Mouse (Mus musculus) spleen, adult 2 months (tissue): Measurements from ENCODE around the gene Mcoln3. TPM values are rescaled to one million over a fixed set of nuclear protein-coding genes. Genes with fewer than 3 reads are reported as not detected.
A peak's percentile ranks its signal among the peaks of the same experiment; 100 is the strongest.

ENCODE experiments used
- DNase-seq, 2 experiments: peaks; one replicate each; pipeline versions ENCODE4 v3.0.0 to v3.0.0-alpha.2; 2012 to 2021; ENCODE audit warnings: low spot score in 2 of 2, low read depth in 1 of 2
- H3K27ac ChIP-seq: fragments of 200-500 bp; 2 replicates; pipeline ENCODE4 v1.5.1; 2012; ENCODE audit warnings: low read length, inconsistent platforms; ENCODE audit not compliant: insufficient read depth
- H3K27me3 ChIP-seq: fragments of 200-500 bp; 2 replicates; pipeline ENCODE4 v1.6.1; 2012; ENCODE audit warnings: mild to moderate bottlenecking, moderate library complexity, low read length, inconsistent platforms; ENCODE audit not compliant: control insufficient read depth, insufficient read depth
- H3K36me3 ChIP-seq: fragments of 200-500 bp; 2 replicates; pipeline ENCODE4 v1.6.1; 2012; ENCODE audit warnings: mild to moderate bottlenecking, low read length, inconsistent platforms; ENCODE audit not compliant: control insufficient read depth, insufficient read depth
- H3K4me1 ChIP-seq: fragments of 200-500 bp; 2 replicates; pipeline ENCODE4 v1.6.1; 2011; ENCODE audit warnings: inconsistent platforms; ENCODE audit not compliant: control insufficient read depth, insufficient read depth, insufficient read length
- H3K4me3 ChIP-seq: fragments of 200-500 bp; 2 replicates; pipeline ENCODE4 v1.5.1; 2011; ENCODE audit warnings: mild to moderate bottlenecking, inconsistent platforms; ENCODE audit not compliant: insufficient read depth, insufficient read length; ENCODE audit errors: extremely low read depth
- CTCF ChIP-seq: fragments of 200-500 bp; IDR thresholded peaks from 2 replicates; pipeline ENCODE4 v1.5.1; 2011; ENCODE audit warnings: mild to moderate bottlenecking, inconsistent platforms; ENCODE audit not compliant: insufficient read depth, insufficient read length, insufficient replicate concordance; ENCODE audit errors: extremely low read depth
- POLR2A ChIP-seq: fragments of 200-500 bp; IDR thresholded peaks from 2 replicates; pipeline ENCODE4 v1.6.1; 2011; ENCODE audit warnings: low read depth, low read length, inconsistent platforms
- WGBS: fragments of 180-500 bp; shearing (Covaris S2); methylation state at CpG from one replicate; pipeline ENCODE4 v1.1.7; 2018; 5-methylcytosine and 5-hydroxymethylcytosine counted together
- polyA plus RNA-seq: library from polyadenylated mRNA; depleted of rRNA; stranded (reverse); fragments of >200 nt; gene quantifications from 2 replicates; pipeline ENCODE4 v1.2.3, GENCODE M21; 2012

Gene Mcoln3
- polyA plus RNA-seq, 1 experiment: 4.1 TPM

DNA sequence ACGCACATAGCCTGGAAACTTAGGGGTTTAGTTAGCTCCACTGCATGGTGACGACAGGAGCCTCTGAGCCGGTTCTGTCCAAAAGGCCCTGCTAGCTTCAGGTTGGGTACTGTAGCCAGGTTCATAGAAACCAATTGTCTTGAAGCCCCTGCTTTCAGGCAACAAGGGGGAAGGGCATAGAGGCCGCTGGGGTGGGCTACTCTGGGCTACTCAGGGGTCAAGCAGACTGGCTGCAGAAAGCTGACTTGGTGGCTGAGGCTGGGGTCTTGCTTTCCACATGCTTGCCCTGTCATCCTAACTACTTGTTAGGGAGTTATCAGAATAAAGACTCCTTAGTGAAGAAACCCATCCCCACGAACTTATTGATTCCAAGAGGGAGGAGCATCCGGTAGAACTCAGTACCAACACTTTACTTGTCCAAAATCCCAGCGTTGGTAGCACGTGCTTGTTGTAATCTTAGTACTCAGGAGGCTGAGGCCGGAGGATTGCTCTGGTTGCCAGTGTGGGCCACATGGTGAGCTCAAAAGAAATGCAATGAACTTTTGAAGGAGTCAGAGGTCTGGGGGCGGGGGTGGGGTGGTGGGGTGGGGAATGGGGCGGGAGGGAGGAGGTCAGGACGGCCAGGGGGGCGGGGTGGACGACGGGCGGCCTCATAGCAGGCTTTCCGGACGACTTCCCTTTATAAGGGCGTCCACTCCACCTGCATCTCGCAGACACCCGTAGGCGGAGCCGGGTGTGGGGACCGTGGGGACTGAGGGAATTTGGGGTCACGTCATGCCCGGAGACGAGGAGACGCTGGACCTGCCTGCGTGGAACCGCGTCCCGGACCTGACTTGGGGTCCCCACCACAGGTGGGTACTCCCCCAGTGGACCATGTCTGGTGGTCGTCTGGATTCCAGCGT lies 32.2 kb downstream of the Mcoln3 start, which contains the start of gene Mcoln2:
Gene Mcoln2, plus strand, starts transcription at position 678 of the 902 bp plus-strand sequence.
- 13% methylated on average over 34 of the region's 34 CpGs for WGBS
- DNase-seq: peak in 1 of 2 experiments; percentile 54
- peak within 1 kb of the TSS; percentile 69 for H3K27ac ChIP-seq

DNA sequence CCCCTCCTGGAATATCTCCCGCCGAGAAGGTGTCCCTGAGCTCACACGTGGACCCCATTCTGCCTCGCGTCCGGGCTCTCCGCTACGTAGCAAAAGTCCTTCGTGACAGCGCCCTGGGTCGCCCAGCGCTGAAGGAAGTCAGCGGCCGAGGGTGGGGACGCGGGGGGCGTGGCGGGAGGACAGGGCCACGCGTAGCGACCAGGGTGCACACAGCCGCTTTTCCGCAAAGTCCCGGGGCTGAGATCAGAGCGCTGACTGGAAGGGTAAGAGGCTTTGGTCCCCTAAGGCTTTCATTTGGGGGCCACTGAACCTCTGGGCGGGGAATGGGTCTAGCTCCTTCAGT lies 32.8 kb downstream of the Mcoln3 start:
- peak overlapping the region; percentile 69 for H3K4me3 ChIP-seq
- H3K4me1 ChIP-seq: peaks cover 22% of the 10 kb centered on the region; the same call in 1 of the 2 replicates
- 1% methylated on average over 26 of the region's 26 CpGs for WGBS
- peak overlapping the region; percentile 69 for H3K27ac ChIP-seq
- peak in 1 of 2 experiments; percentile 76 for DNase-seq
- TF ChIP-seq POLR2A (no peak; the same call in 1 of the 2 replicates), CTCF (no peak)
- no peaks in the 10 kb centered on the region for H3K36me3 ChIP-seq
- H3K27me3 ChIP-seq: no peaks in the 10 kb centered on the region

More for the DNA sequence above, 32.2 kb downstream of the Mcoln3 start, which contains the start of gene Mcoln2:
- no peaks in the 10 kb centered on the region for H3K36me3 ChIP-seq
- H3K4me1 ChIP-seq: peaks cover 22% of the 10 kb centered on the region; the same call in 1 of the 2 replicates
- TF ChIP-seq CTCF (no peak), POLR2A (no peak)
- peak within 1 kb of the TSS; percentile 69 for H3K4me3 ChIP-seq
- no peaks in the 10 kb centered on the region for H3K27me3 ChIP-seq

DNA sequence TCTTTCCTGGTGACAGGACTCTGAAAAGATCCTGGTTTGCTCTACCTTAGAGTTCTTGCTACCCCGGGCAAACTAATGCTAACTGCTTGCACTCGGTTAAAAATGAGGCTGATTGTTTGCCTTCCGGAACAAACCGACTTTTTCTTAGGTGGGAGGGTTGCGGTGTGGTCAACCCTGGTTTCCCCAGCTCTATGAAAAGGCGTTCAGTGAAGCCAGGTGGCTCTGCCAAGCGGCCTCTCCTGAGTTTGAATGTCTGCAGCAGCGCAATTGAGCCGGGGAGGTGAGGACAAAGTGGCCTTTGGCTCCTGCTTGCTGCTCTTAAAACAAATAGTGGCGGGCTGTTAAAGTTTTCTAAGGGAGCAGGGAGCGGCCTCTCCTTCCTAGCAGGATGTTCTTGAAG lies 33.3 kb downstream of the Mcoln3 start:
- peaks cover 22% of the 10 kb centered on the region; the same call in 1 of the 2 replicates for H3K4me1 ChIP-seq
- TF ChIP-seq CTCF: no peak
- peak overlapping the region; percentile 69 for H3K27ac ChIP-seq
- peak in 1 of 2 experiments; percentile 44 for DNase-seq
- no peaks in the 10 kb centered on the region for H3K36me3 ChIP-seq
- WGBS: 3% methylated on average over 11 of the region's 11 CpGs
- H3K4me3 ChIP-seq: peak overlapping the region; percentile 69
- no peaks in the 10 kb centered on the region for H3K27me3 ChIP-seq

DNA sequence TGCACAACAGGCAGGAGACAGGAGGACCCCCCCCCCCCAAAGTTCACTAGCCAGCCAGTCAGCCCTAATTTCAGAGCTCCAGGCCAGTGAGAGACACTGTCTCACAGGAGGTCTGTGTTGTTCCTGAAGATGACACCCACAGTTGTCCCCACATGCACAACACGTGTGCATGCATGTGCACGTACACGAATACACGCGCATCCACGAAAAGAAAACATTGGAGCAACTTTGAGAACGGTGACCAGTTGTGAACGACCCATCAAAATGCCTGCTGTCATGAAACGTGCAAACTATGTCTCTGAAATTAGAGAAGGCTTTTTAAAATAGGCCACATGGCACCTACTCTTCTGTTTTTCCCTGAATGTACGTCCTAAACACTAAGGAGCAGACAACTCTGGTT lies 34.1 kb downstream of the Mcoln3 start:
- 88% methylated on average over 10 of the region's 10 CpGs for WGBS
- H3K4me1 ChIP-seq: peaks cover 18% of the 10 kb centered on the region; the same call in 1 of the 2 replicates
- no peak for DNase-seq
- no peaks in the 10 kb centered on the region for H3K36me3 ChIP-seq
- TF ChIP-seq CTCF (no peak), POLR2A (no peak)
- no peaks in the 10 kb centered on the region for H3K27me3 ChIP-seq
- no peak overlapping the region; the same call in 1 of the 2 replicates for H3K27ac ChIP-seq
- H3K4me3 ChIP-seq: no peak overlapping the region

DNA sequence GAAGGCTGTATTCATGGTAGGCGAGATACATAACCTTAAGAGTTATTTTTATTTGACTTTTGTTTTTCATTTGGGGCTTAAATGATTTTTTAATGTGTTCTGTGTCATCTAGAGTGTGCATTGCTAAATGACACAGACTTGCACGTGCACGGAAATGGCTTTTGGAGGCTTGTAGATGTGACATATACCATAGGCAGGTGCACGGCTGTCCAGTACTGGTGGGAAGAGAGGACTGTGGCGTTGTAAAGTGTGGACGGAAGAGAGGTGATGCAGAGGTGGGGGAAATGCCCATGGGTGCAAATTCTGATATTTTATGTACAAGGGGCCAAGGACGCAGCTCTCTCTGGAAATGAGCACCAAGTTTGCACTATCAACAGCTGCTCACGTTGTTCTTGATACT lies 34.5 kb downstream of the Mcoln3 start:
- no peaks in the 10 kb centered on the region for H3K27me3 ChIP-seq
- no peak for DNase-seq
- H3K4me1 ChIP-seq: peaks cover 22% of the 10 kb centered on the region; the same call in 1 of the 2 replicates
- TF ChIP-seq POLR2A (no peak), CTCF (no peak)
- peak overlapping the region; percentile 20; the same call in 1 of the 2 replicates for H3K27ac ChIP-seq
- WGBS: 64% methylated on average over 8 of the region's 8 CpGs
- no peaks in the 10 kb centered on the region for H3K36me3 ChIP-seq
- H3K4me3 ChIP-seq: no peak overlapping the region

DNA sequence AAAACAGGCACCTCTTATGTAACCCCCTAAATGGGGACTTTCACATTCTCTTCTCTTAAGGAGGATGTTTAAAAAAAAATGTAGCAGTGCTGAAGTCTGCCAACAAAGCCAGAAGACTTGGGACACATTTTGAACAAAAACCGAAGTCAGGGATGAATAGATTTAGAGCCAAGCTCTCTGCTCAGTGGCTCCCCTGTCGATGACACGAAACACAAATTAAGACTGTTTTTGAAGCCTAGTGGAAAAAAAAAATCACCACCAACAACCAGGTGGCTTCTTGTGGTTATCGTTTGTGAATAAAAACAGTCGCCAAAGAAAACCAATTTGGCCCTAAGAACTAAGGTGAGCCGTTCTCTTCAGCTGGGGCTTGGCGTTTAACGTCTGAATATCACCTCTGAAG lies 35.1 kb downstream of the Mcoln3 start:
- no peak for TF ChIP-seq POLR2A
- TF ChIP-seq CTCF: no peak
- WGBS: 12% methylated on average over 8 of the region's 8 CpGs
- DNase-seq: peak; percentile 31 to 59
- H3K36me3 ChIP-seq: no peaks in the 10 kb centered on the region
- H3K27me3 ChIP-seq: no peaks in the 10 kb centered on the region
- H3K27ac ChIP-seq: peak overlapping the region; percentile 33; the same call in 1 of the 2 replicates
- H3K4me1 ChIP-seq: peaks cover 28% of the 10 kb centered on the region
- no peak overlapping the region for H3K4me3 ChIP-seq

DNA sequence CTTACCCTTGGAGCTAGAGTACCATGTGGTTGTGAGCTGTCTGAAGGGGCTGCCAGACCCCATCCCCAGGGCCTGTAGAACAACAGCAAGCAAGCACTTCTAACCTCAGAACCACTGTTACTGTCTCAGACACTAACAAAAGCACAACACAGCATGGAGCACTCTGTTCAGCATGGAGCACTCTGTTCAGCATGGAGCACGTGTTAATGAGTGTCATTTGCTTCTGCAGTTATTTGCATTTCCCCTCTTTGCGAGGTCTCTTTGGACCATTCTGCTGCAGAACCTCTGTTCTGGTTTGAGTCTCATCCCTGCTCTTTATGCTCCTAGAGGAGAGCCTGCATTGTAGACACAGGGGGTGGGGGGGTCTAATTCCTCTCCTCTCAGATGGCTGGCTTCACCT lies 35.7 kb downstream of the Mcoln3 start:
- Histone ChIP-seq H3K27me3 (no peaks in the 10 kb centered on the region), H3K4me1 (peaks cover 29% of the 10 kb centered on the region), H3K36me3 (no peaks in the 10 kb centered on the region), H3K27ac (peak overlapping the region; percentile 33; the same call in 1 of the 2 replicates), H3K4me3 (no peak overlapping the region)
- WGBS: 45% methylated on average over 2 of the region's 2 CpGs
- DNase-seq: no peak
- no peak for TF ChIP-seq POLR2A
- no peak for TF ChIP-seq CTCF
